Mouse (Mus musculus) neutrophil, adult 83 days (primary cell): ENCODE data around the gene Stau1. TPM values are rescaled to one million over a fixed set of nuclear protein-coding genes. Genes with fewer than 3 reads are reported as not detected.

ENCODE experiments used
- total RNA-seq, 2 experiments: library from RNA; stranded (reverse); gene quantifications; one replicate each; pipeline ENCODE4 v1.2.4; 2023

Stau1 gene
- total RNA-seq = 10 to 100 TPM; 35.4 to 42.7 TPM

DNA sequence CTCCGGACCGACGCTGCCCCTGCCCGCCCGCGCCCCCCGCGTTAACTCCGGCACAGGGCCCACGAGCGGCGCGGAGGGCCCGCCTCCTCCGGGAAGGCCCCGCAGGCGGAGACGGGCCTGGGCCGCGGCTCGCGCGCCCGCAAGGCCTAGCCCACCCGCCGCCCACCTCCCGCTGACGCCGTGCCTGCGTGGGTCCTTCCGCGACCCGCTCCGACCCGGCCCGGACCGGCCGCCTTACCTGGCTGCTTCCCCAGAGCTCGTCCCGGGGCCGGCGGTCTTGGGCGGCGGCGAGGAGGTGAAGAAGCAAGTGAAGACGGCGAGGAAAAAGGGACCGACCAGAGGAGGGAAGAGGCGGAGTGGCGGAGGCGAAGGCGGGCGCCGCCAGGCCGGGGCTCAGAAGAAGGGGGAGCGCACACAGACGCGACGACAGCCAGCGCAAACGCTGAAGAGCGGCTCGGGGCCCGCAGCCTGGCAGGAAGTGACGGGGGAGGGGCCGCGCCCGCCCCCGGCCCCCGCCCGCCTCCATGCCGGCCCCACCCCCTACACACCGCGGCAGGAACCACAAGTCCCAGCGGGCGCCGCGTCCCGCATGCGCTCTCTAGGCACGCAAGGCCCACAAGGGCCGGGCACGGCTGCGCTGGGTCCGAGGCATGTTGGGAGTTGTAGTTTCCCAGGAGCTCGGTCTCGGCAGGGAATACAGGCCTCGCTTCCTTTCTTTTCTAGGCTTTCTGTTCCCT is at the start of gene Stau1:
Stau1 (minus strand) TSS at position 504 of the 737 bp plus-strand sequence.

DNA sequence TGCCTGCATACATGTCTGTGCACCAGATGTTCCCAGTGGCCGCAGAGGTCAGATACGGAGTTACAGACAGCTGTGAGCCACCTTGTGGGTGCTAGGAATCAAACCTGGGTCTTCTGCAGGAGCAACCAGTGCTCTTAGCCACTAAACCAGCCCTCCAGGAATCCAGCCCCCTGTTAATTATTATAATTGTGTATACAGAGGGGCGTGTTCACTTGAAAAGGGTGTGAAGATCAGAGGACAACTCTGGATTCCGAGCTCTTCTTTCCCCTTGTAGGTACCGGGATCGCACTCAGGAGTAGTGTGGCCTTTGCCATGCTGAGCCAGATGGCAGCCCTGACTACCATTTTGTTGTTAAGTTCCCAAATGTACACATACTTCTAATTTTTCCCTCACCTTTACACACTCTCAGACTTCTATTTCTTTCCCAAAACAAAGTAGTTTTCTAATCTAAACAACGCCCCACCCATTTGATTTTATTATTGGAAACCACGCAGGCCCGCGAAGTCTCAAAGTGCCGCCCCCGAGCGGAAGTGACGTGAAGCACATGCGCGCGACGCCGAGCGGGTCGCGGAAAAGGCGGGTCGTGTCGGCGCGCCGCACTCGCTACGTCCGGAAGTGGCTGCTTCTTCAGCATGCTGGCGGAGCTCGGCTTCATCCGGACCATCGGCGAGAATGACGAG is 18.7 kb upstream of the Stau1 start, which contains the start of gene Ddx27:
Ddx27 (plus strand) TSS at position 492 of the 680 bp plus-strand sequence.

DNA sequence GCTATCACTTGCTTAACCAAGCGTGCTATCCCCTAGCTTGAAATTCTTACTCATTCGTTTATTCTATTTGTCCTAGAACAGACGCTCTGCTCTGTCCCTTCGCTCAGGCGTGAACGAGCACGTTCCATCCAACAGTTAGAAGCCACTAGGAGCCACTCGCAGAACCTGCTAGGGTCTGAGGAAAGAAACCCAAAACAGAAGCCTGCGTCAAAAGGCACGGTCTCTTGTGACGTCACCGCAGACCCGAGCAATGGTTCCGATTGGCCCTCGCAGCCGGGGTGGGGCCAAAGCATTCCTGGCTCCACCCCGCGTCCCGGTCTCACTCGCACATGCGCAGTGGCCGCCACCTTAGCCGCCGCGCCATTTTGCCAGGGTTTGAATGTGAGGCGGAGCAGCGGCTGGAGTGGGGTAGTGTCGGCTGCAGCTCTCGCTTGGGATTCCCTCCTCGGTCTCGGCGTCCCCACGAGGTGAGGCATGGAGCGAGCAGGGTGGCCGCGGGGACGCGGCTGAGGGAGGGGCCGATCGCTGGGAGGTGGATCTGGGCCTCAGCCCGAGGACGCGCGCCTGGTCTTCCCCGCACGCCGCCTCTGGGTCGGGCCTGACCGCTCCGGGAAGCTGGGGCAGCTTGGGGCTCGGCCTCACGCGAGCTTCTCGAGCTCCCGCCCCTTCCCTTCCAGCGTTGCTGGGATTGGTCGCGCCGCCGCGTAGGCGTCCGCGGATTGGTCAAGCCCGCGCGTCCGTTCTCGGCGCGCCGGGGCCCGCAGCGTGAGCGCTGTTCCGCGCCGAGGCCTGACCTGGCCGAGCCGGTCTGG is 90.2 kb downstream of the Stau1 start, which contains the start of gene Cse1l:
Cse1l (plus strand) TSS at position 330 of the 812 bp plus-strand sequence.

Other genes with a start within 250 kb of the Stau1 start
- gene Trp53rkb, start 203.8 kb downstream of the Stau1 start, total RNA-seq = 1 to 10 TPM; 2.0 to 3.8 TPM
- gene Arfgef2, start 190.7 kb downstream of the Stau1 start, total RNA-seq = 10 to 100 TPM; 34.8 to 35.7 TPM
- 10 to 100 TPM; 38.0 to 39.7 TPM for gene Cse1l, start 90.3 kb downstream of the Stau1 start, total RNA-seq
- 10 to 100 TPM; 26.4 to 31.0 TPM for gene Ddx27, start 18.9 kb upstream of the Stau1 start, total RNA-seq
- 10 to 100 TPM; 68.9 to 75.3 TPM for gene Znfx1, start 66.7 kb upstream of the Stau1 start, total RNA-seq
- under 1 TPM; 0.11 to 0.18 TPM for gene Kcnb1, start 193.9 kb upstream of the Stau1 start, total RNA-seq
- gene Ptgis, start 244.3 kb upstream of the Stau1 start, total RNA-seq = under 1 TPM; 0.71 to 0.92 TPM